Mouse (Mus musculus): ENCODE measurements around the gene Arhgef28. TPM values are rescaled to one million over a fixed set of nuclear protein-coding genes. Genes with fewer than 3 reads are reported as not detected.

Arhgef28 gene
- polyA plus RNA-seq, 1 experiment = 6.7 TPM

GRCm38 (mm10) chr13:97946422-97946821, 259.8 kb downstream of the Arhgef28 start:
- no peaks in the 10 kb centered on the region for H3K9me3 ChIP-seq (replicated peaks; ENCODE audit: control insufficient read depth, insufficient read depth, low read length, poor library complexity, severe bottlenecking)
- no peaks in the 10 kb centered on the region for H3K36me3 ChIP-seq (ENCODE audit: control insufficient read depth, insufficient read depth, low read length, poor library complexity, severe bottlenecking)
- H3K27me3 ChIP-seq (ENCODE audit: control insufficient read depth, insufficient read depth, low read length, poor library complexity, severe bottlenecking) = no peaks in the 10 kb centered on the region
- no peak overlapping the region for H3K9ac ChIP-seq (ENCODE audit: low read depth, poor library complexity, severe bottlenecking)
- no peak overlapping the region for H3K4me3 ChIP-seq (ENCODE audit: low read depth, low read length)
- no peaks in the 10 kb centered on the region for H3K4me1 ChIP-seq (ENCODE audit: control insufficient read depth, insufficient read depth, low read length)
- H3K27ac ChIP-seq (ENCODE audit: insufficient read depth, low read length) = no peak overlapping the region
- no peak for TF ChIP-seq POLR2A (IDR thresholded peaks at IDR 0.05; ENCODE audit: insufficient read depth, low read length)
- no peak for TF ChIP-seq CTCF (IDR thresholded peaks at IDR 0.05; ENCODE audit: low read depth, low read length)
- no peak for TF ChIP-seq EP300 (IDR thresholded peaks at IDR 0.05; ENCODE audit: insufficient read depth, low read depth, low read length)

DNA sequence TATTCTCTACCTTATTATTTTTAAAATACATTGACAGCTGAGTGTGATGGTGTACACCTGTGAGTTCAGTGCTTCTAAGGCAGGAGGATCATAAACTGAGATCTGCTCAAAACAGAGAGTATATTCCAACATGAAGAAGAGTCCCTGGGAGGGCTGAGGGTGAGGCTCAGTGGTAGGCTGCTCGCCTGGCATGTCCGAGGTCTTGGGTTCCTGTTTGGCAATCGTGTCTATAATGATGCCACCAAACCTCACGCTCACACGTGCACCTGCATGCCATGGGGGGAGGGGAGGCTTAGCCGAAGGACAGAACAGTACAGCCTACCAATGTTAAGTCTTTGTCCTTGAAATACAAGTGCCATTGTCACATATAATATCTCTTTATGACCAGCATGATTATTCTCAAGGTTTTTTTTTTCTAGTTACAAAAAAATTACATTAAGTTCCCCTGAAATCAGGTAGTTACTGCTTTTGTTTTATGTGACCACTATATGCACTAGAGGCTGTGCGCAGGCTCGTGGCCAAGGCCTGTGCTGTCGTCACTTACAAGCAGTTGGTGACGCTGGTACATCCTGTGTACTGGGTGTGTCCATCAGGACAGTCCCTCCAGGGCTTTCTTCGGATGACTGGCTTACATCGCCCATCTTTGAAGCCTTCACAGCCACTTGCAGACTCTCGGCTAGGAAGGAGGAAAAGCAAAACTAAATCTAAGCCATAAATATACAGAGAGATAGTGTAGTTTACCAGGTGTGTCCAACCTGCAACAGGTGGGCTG, 264.1 kb downstream of the Arhgef28 start:
- Histone ChIP-seq H3K4me1 (ENCODE audit: control insufficient read depth, insufficient read depth, low read length) (peaks cover 3% of the 10 kb centered on the region), H3K27me3 (ENCODE audit: control insufficient read depth, insufficient read depth, low read length, poor library complexity, severe bottlenecking) (no peaks in the 10 kb centered on the region)

GRCm38 (mm10) chr13:97941099-97941498, 265.1 kb downstream of the Arhgef28 start:
- no peaks in the 10 kb centered on the region for H3K9me3 ChIP-seq (replicated peaks; ENCODE audit: control insufficient read depth, insufficient read depth, low read length, poor library complexity, severe bottlenecking)
- H3K4me3 ChIP-seq (ENCODE audit: low read depth, low read length) = no peak overlapping the region
- no peak for TF ChIP-seq POLR2A (IDR thresholded peaks at IDR 0.05; ENCODE audit: insufficient read depth, low read length)
- TF ChIP-seq EP300 (IDR thresholded peaks at IDR 0.05; ENCODE audit: insufficient read depth, low read depth, low read length) = no peak
- TF ChIP-seq CTCF (IDR thresholded peaks at IDR 0.05; ENCODE audit: low read depth, low read length) = no peak
- H3K36me3 ChIP-seq (ENCODE audit: control insufficient read depth, insufficient read depth, low read length, poor library complexity, severe bottlenecking) = no peaks in the 10 kb centered on the region
- H3K27ac ChIP-seq (ENCODE audit: insufficient read depth, low read length) = no peak overlapping the region
- H3K9ac ChIP-seq (ENCODE audit: low read depth, poor library complexity, severe bottlenecking) = no peak overlapping the region
- H3K4me1 ChIP-seq (ENCODE audit: control insufficient read depth, insufficient read depth, low read length) = peaks cover 3% of the 10 kb centered on the region
- no peaks in the 10 kb centered on the region for H3K27me3 ChIP-seq (ENCODE audit: control insufficient read depth, insufficient read depth, low read length, poor library complexity, severe bottlenecking)

More for the DNA sequence above, 264.1 kb downstream of the Arhgef28 start:
- no peaks in the 10 kb centered on the region for H3K36me3 ChIP-seq (ENCODE audit: control insufficient read depth, insufficient read depth, low read length, poor library complexity, severe bottlenecking)
- H3K9me3 ChIP-seq (replicated peaks; ENCODE audit: control insufficient read depth, insufficient read depth, low read length, poor library complexity, severe bottlenecking) = no peaks in the 10 kb centered on the region
- no peak overlapping the region for H3K4me3 ChIP-seq (ENCODE audit: low read depth, low read length)
- no peak overlapping the region for H3K27ac ChIP-seq (ENCODE audit: insufficient read depth, low read length)
- no peak overlapping the region for H3K9ac ChIP-seq (ENCODE audit: low read depth, poor library complexity, severe bottlenecking)
- TF ChIP-seq EP300 (IDR thresholded peaks at IDR 0.05; ENCODE audit: insufficient read depth, low read depth, low read length) = no peak
- no peak for TF ChIP-seq CTCF (IDR thresholded peaks at IDR 0.05; ENCODE audit: low read depth, low read length)
- TF ChIP-seq POLR2A (IDR thresholded peaks at IDR 0.05; ENCODE audit: insufficient read depth, low read length) = no peak

DNA sequence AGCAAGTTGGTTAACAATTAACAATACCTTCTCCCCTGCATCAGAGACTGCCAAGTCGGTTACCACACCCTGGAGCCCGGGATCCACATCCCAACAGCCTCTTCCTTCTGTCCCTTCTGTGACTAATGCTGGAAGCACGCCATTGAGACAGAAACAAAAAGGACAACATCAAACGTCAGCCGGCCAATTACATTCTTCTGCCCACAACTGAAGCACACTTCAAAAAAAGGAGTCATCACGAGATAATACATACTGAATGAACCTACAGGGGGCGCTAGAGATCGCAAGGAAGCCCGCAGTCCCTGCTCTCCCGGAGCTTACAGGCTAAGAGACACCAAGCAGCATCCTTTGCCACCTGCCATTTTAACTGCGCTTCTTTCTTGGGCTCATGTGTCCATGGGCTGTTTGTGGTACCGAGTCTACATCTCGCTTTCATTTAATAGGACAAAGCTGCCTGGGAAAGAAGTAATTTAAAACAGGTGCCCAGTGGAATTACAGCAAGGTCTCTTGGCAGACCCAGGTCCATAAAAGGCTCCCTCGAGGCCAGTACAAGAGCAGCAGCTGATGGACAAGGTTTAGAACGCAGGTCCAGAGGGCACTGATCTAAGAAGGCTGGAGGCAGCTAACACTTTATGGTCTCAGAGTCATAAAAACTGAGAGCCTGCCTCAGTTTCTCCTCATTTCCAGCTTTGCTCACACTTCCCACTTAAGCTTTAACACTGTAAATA, 266.6 kb downstream of the Arhgef28 start:
- no peak for TF ChIP-seq POLR2A (IDR thresholded peaks at IDR 0.05; ENCODE audit: insufficient read depth, low read length)
- TF ChIP-seq CTCF (IDR thresholded peaks at IDR 0.05; ENCODE audit: low read depth, low read length) = peak; percentile 45
- Histone ChIP-seq H3K4me3 (ENCODE audit: low read depth, low read length) (no peak overlapping the region), H3K27ac (ENCODE audit: insufficient read depth, low read length) (no peak overlapping the region), H3K27me3 (ENCODE audit: control insufficient read depth, insufficient read depth, low read length, poor library complexity, severe bottlenecking) (no peaks in the 10 kb centered on the region), H3K4me1 (ENCODE audit: control insufficient read depth, insufficient read depth, low read length) (peaks cover 3% of the 10 kb centered on the region), H3K9me3 (replicated peaks; ENCODE audit: control insufficient read depth, insufficient read depth, low read length, poor library complexity, severe bottlenecking) (no peaks in the 10 kb centered on the region), H3K9ac (ENCODE audit: low read depth, poor library complexity, severe bottlenecking) (no peak overlapping the region), H3K36me3 (ENCODE audit: control insufficient read depth, insufficient read depth, low read length, poor library complexity, severe bottlenecking) (no peaks in the 10 kb centered on the region)

- Histone ChIP-seq H3K27ac (ENCODE audit: insufficient read depth, low read length) (no peak overlapping the region), H3K9me3 (replicated peaks; ENCODE audit: control insufficient read depth, insufficient read depth, low read length, poor library complexity, severe bottlenecking) (no peaks in the 10 kb centered on the region), H3K27me3 (ENCODE audit: control insufficient read depth, insufficient read depth, low read length, poor library complexity, severe bottlenecking) (no peaks in the 10 kb centered on the region), H3K9ac (ENCODE audit: low read depth, poor library complexity, severe bottlenecking) (no peak overlapping the region), H3K4me3 (ENCODE audit: low read depth, low read length) (no peak overlapping the region), H3K36me3 (ENCODE audit: control insufficient read depth, insufficient read depth, low read length, poor library complexity, severe bottlenecking) (no peaks in the 10 kb centered on the region), H3K4me1 (ENCODE audit: control insufficient read depth, insufficient read depth, low read length) (peaks cover 3% of the 10 kb centered on the region)
- TF ChIP-seq POLR2A (IDR thresholded peaks at IDR 0.05; ENCODE audit: insufficient read depth, low read length) (no peak), CTCF (IDR thresholded peaks at IDR 0.05; ENCODE audit: low read depth, low read length) (peak; percentile 91), EP300 (IDR thresholded peaks at IDR 0.05; ENCODE audit: insufficient read depth, low read depth, low read length) (no peak)
These were observed 267.5 kb downstream of the Arhgef28 start for GRCm38 (mm10) chr13:97938596-97939297.
